Mouse (Mus musculus): Measurements from ENCODE around the gene Nup88. TPM values are rescaled to one million over a fixed set of nuclear protein-coding genes. Genes with fewer than 3 reads are reported as not detected.

Gene Nup88
- polyA plus RNA-seq, 1 experiment from 2014 or later = 148 TPM

DNA sequence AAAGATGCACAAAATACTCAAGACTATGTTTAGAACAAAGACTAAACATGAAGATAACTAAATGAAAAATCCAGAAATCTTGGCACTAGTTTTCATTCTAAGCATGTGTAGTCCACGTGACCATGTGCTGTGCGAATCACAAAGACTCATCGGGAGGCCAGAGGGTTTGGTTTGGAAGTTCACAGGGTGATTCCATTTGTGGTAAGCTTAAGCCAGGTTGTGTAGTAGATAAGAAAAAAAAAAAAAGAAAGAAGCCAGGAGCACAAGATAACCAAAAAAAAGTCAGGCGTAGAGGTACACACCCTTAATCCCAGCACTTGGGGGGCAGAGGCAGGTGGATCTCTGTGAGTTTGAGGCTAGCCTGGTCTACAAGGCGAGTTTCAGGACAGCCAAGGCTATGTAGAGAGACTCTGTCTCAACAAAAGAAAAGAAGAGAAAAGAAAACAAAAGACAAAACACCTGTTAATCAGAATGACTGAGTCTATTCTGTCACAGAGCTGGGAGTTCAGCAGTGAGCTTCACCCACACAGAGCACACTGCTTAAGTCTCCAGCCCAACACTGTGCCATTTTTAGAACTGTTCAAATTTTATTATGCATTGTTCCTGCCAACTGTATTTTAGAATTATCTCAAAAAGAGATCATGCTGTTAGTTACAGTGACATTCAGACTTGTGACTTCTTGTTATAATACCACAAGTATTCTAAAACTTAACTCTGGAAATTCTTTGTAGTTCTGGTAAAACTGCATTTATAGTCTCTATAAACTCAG is 8.8 kb downstream of the Nup88 start:
- H3K4me1 ChIP-seq = no peaks in the 10 kb centered on the region
- H3K4me3 ChIP-seq = no peak overlapping the region
- H3K27ac ChIP-seq (replicated peaks) = no peak overlapping the region
- H3K9ac ChIP-seq (replicated peaks) = no peak overlapping the region
- H3K4me2 ChIP-seq (replicated peaks) = no peak overlapping the region
- no peak for ATAC-seq (ENCODE audit: low FRiP score, low read depth)
- no peaks in the 10 kb centered on the region for H3K9me3 ChIP-seq
- 90% methylated on average over 5 of the region's 5 CpGs for WGBS
- H3K27me3 ChIP-seq = no peaks in the 10 kb centered on the region
- H3K36me3 ChIP-seq = peaks cover 91% of the 10 kb centered on the region

DNA sequence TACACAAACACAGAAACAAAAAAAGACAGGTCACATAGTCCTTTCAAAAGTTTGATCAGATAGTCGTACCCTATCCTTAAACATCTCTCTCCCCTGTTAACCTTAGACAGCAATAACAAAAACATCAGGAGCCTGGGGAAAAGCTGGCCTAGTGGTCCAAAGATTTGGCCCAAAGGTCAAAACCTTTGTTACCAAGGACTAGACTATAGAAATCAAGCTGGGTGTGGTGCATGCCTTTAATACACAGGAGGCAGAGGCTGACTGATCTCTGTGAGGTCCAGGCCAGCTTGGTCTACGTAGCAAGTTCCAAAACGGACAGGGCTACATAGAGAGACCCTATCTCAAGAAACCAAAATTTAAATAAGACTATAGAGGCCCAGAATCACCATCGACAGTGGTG is 15.1 kb downstream of the Nup88 start:
- 91% methylated on average over 4 of the region's 4 CpGs for WGBS
- Histone ChIP-seq H3K27ac (replicated peaks) (no peak overlapping the region), H3K4me2 (replicated peaks) (no peak overlapping the region), H3K4me3 (no peak overlapping the region), H3K9me3 (no peaks in the 10 kb centered on the region), H3K27me3 (no peaks in the 10 kb centered on the region), H3K4me1 (no peaks in the 10 kb centered on the region), H3K36me3 (peaks cover 91% of the 10 kb centered on the region), H3K9ac (replicated peaks) (no peak overlapping the region)
- ATAC-seq (ENCODE audit: low FRiP score, low read depth) = no peak

DNA sequence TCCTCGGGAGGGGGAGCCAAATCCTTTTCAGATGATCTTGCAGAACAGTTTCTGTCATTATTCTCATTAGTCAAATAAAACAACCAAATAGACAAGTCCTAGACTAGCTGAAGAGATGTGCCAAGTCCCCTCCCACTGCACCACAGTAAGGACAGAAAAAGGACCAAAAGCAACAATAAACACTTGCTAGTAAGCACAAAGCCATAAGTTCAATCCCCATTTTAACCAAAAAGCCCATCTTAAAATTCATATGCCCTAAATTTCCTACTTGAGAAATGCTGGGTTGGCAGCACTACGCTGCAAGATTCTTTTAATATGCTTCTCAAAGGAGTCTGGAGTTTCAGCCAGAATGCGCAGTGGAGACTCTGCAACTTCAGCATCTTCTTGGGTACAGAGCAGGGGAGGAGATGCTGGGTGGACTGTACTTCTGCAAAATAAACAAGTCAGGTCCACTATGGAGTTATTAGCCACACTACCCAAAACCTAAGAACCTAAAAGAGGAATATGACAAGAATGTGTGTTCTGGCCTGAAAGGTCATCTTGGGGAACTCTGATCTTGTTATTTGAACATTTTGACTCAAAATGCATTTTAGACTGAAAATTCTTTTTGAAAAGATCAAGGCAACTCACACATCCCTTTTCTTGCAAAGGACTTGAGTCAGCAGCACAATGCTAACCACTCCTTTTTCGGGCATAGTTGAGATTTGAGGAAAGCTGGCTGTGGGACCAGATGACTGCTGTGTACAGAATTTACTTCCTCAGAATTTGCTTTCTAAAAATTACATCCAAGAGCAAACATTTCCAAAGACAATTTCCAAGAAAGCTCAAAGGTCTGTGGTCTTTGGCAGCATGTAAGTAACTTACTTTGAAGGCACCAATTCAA is 24.6 kb downstream of the Nup88 start:
- 93% methylated on average over 4 of the region's 4 CpGs for WGBS
- ATAC-seq (ENCODE audit: low FRiP score, low read depth) = no peak

DNA sequence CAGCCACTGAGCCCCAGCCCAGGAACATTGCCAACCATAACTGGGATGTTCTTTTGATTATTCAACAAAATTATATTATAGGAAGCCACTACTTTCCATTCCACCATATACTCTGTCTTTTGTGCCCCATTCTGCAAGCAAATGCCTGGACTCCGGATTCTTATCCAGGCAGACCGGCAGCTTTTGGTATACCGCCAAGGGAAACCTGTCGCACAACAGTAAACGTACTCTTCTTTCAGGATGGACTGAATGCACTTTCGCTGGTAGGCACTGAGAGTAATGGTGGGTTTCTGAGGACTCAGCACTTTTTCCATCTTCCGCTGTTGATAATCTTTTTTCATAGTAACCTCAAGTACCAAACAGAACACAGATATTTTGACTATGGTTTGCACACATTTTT is 26.1 kb downstream of the Nup88 start:
- Histone ChIP-seq H3K4me3 (no peak overlapping the region), H3K27me3 (no peaks in the 10 kb centered on the region), H3K27ac (replicated peaks) (no peak overlapping the region), H3K9ac (replicated peaks) (no peak overlapping the region), H3K9me3 (no peaks in the 10 kb centered on the region), H3K4me2 (replicated peaks) (no peak overlapping the region), H3K4me1 (no peaks in the 10 kb centered on the region), H3K36me3 (peaks cover 85% of the 10 kb centered on the region)
- no peak for ATAC-seq (ENCODE audit: low FRiP score, low read depth)
- 97% methylated on average over 7 of the region's 7 CpGs for WGBS

More for the DNA sequence above, 24.6 kb downstream of the Nup88 start:
- Histone ChIP-seq H3K4me1 (no peaks in the 10 kb centered on the region), H3K27ac (replicated peaks) (no peak overlapping the region), H3K4me2 (replicated peaks) (no peak overlapping the region), H3K36me3 (peaks cover 91% of the 10 kb centered on the region), H3K9me3 (no peaks in the 10 kb centered on the region), H3K9ac (replicated peaks) (no peak overlapping the region), H3K4me3 (no peak overlapping the region), H3K27me3 (no peaks in the 10 kb centered on the region)

DNA sequence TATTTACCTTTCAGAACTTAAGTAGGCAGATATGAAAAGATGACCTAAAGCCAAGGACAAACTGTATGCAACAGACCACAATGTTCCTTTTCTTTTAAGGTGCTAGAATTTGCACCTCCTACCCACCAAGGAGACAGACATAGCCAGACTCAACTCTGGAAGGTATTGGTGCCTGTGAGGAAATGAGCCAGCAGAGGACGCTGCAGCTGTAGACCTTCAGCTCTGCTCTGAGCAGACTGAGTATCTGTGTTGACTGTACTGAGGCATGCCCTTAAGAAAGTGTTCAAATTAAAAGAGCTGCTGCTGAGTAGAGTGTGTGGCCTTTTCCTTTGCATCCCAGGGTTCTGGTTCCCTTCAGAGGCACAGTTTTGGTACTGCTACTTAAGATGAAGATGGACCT is 27.2 kb downstream of the Nup88 start:
- no peaks in the 10 kb centered on the region for H3K9me3 ChIP-seq
- no peaks in the 10 kb centered on the region for H3K27me3 ChIP-seq
- no peaks in the 10 kb centered on the region for H3K4me1 ChIP-seq
- no peak overlapping the region for H3K4me2 ChIP-seq (replicated peaks)
- H3K4me3 ChIP-seq = no peak overlapping the region
- H3K36me3 ChIP-seq = peaks cover 84% of the 10 kb centered on the region
- 76% methylated on average over 1 of the region's 1 CpGs for WGBS
- no peak overlapping the region for H3K27ac ChIP-seq (replicated peaks)
- no peak for ATAC-seq (ENCODE audit: low FRiP score, low read depth)
- H3K9ac ChIP-seq (replicated peaks) = no peak overlapping the region

DNA sequence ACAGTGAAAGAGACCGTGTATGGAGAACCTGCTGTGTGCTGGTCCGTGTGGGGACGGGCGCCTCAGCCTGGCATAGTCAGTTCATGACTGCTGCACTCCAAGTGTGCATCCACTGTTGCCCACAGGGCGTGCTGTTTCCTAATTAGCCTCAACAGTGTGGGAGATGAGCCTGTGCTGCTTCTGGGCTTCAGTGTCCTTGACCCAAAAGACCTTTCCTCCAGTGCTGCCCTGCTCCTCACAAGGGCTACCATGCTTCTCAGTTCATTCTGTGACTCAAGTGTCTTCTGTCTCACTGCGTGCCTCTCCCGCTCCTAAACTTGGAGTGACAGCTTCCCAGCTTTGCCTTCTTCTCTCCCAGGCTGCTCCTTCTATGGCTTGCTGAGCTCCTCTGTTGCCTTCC is 34.5 kb downstream of the Nup88 start:
- H3K4me3 ChIP-seq = no peak overlapping the region
- no peaks in the 10 kb centered on the region for H3K4me1 ChIP-seq
- no peaks in the 10 kb centered on the region for H3K27me3 ChIP-seq
- H3K9me3 ChIP-seq = no peaks in the 10 kb centered on the region
- no peak overlapping the region for H3K9ac ChIP-seq (replicated peaks)
- no peak for ATAC-seq (ENCODE audit: low FRiP score, low read depth)
- 95% methylated on average over 7 of the region's 7 CpGs for WGBS
- no peak overlapping the region for H3K4me2 ChIP-seq (replicated peaks)
- no peak overlapping the region for H3K27ac ChIP-seq (replicated peaks)
- peaks cover 69% of the 10 kb centered on the region for H3K36me3 ChIP-seq

DNA sequence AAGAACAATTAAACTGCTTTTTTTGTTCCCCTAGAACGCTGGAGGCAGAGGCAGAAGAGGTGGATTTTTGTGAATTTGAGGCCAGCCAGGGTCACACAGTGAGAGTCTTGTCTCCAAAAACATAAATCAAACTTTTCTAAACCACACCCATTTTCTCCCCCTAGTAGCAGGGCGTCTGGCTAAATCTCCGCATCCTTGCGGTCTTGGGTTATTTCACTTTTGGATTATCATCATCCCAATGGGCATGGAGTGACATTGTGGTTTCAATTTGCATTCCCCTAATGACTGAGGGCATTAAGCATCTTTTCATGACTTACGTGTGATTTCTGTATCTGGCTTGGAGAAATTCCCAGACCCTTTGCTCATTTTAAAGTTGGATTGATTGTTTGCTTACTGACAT is 38.3 kb downstream of the Nup88 start:
- no peaks in the 10 kb centered on the region for H3K4me1 ChIP-seq
- H3K4me2 ChIP-seq (replicated peaks) = no peak overlapping the region
- no peaks in the 10 kb centered on the region for H3K9me3 ChIP-seq
- H3K27me3 ChIP-seq = no peaks in the 10 kb centered on the region
- H3K36me3 ChIP-seq = peaks cover 57% of the 10 kb centered on the region
- H3K27ac ChIP-seq (replicated peaks) = no peak overlapping the region
- H3K4me3 ChIP-seq = no peak overlapping the region
- no peak overlapping the region for H3K9ac ChIP-seq (replicated peaks)
- ATAC-seq (ENCODE audit: low FRiP score, low read depth) = no peak
- WGBS = 86% methylated on average over 5 of the region's 5 CpGs

DNA sequence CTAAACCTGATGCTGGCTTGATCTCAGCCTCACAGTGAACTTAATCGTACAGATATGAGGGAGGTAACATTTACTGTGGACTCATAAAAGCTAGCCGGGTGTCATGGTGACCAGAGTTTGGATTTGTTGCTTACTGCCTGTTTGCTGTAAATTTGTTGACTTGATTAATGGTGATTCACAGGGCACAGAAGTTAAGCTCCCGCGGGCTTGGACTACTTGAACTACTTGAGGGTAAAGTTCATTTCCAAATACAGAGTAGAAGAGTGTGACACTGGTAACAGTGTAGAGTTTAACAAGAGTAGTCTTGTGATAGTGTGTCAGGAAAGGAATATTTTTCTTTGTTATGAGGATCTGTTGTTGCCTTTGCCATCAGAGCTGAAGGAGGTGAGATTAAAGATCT is 50.2 kb downstream of the Nup88 start:
- ATAC-seq (ENCODE audit: low FRiP score, low read depth) = no peak
- H3K9me3 ChIP-seq = no peaks in the 10 kb centered on the region
- no peak overlapping the region for H3K9ac ChIP-seq (replicated peaks)
- no peak overlapping the region for H3K27ac ChIP-seq (replicated peaks)
- H3K4me2 ChIP-seq (replicated peaks) = no peak overlapping the region
- WGBS = 94% methylated on average over 4 of the region's 4 CpGs
- no peak overlapping the region for H3K4me3 ChIP-seq
- no peaks in the 10 kb centered on the region for H3K4me1 ChIP-seq
- H3K27me3 ChIP-seq = no peaks in the 10 kb centered on the region
- H3K36me3 ChIP-seq = peaks cover 43% of the 10 kb centered on the region

DNA sequence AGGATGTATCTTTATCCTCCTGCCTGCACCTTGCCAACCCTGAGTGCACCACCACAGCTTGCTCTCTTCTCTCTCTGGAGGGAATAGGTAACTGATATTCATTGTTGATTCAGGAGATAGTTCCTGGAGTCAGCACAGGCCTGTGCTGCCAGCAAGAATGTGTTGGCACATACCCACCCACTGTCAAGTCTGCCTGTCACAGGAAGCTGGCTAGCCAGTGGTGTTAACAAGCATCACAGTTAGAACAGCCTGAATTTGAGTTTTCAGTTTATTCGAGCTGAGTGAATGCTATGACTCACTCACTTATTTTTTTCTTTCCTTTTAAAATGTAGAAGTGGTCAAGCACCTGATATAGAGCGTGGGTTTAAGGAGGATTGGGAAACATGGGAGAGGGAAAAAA is 51.9 kb downstream of the Nup88 start:
- WGBS = 92% methylated on average over 2 of the region's 2 CpGs
- H3K4me1 ChIP-seq = no peaks in the 10 kb centered on the region
- no peak for ATAC-seq (ENCODE audit: low FRiP score, low read depth)
- no peak overlapping the region for H3K9ac ChIP-seq (replicated peaks)
- H3K36me3 ChIP-seq = peaks cover 34% of the 10 kb centered on the region
- no peak overlapping the region for H3K4me2 ChIP-seq (replicated peaks)
- no peaks in the 10 kb centered on the region for H3K9me3 ChIP-seq
- no peak overlapping the region for H3K27ac ChIP-seq (replicated peaks)
- H3K27me3 ChIP-seq = no peaks in the 10 kb centered on the region
- H3K4me3 ChIP-seq = no peak overlapping the region

DNA sequence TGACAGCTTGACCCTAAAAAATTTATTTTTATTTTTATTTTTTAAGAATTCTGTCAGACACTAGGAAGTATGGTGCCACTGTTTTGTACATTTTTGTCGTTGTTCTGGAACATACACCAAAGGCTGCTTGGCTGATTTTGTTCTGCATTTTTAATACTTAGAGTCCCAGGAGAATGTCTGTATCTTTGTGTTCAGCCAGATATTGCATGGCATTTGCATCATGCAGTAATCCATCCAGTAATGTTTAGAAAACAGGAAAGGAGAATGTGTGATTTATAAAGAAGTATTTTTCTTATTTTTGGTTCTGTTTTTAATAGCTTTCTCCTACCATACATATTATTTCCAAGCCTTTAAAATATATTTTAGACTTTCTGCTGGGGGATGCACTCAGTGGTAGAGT is 57.9 kb downstream of the Nup88 start:
- no peak for ATAC-seq (ENCODE audit: low FRiP score, low read depth)
- H3K27me3 ChIP-seq = no peaks in the 10 kb centered on the region
- H3K9me3 ChIP-seq = no peaks in the 10 kb centered on the region
- no peak overlapping the region for H3K27ac ChIP-seq (replicated peaks)
- H3K4me1 ChIP-seq = no peaks in the 10 kb centered on the region
- no peak overlapping the region for H3K4me2 ChIP-seq (replicated peaks)
- H3K9ac ChIP-seq (replicated peaks) = no peak overlapping the region
- 98% methylated on average over 1 of the region's 1 CpGs for WGBS
- peaks cover 48% of the 10 kb centered on the region for H3K36me3 ChIP-seq
- no peak overlapping the region for H3K4me3 ChIP-seq

DNA sequence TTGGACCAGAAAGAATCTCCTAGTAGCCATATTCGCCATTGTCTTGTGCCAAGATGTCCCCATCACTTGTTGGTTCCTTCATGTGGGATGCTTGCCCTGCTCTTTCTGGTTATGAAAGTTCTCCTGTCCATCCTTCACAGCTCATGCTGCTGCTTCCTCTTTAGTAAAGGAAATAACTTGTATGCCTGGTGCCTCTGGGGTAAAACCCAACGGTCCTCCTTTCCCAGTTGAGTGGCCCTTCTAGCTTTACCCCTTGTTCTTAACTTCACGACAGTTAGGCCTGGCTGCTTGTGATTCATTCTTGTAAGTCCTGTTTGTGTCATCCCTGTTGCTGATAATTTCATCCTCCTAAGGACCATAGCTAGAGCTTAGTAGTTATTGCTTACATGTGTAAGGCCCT is 58.5 kb downstream of the Nup88 start:
- Histone ChIP-seq H3K36me3 (peaks cover 51% of the 10 kb centered on the region), H3K9ac (replicated peaks) (no peak overlapping the region), H3K27me3 (no peaks in the 10 kb centered on the region), H3K9me3 (no peaks in the 10 kb centered on the region), H3K4me1 (no peaks in the 10 kb centered on the region), H3K4me2 (replicated peaks) (no peak overlapping the region), H3K4me3 (no peak overlapping the region), H3K27ac (replicated peaks) (no peak overlapping the region)
- ATAC-seq (ENCODE audit: low FRiP score, low read depth) = no peak
- 93% methylated on average over 3 of the region's 3 CpGs for WGBS

DNA sequence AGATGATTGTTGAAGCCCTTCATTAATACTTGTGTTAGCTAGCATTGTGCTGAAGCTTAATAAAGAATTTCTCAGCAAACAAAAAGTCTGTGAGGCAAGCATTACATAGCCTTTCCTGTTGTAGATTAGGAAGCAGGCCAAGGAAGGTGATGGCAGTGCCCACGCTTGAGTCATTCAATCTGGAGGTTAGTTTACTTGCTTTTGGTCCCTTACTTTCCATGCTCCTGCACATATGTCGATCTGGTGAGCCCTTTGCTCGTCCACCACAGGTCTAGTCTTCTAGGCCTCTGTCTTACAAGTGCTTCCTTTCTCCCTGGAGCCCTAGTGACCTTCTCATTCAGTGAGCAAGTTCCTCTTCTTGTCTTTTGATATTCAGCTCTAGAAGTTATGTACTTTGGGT is 63.1 kb downstream of the Nup88 start:
- Histone ChIP-seq H3K4me2 (replicated peaks) (no peak overlapping the region), H3K27me3 (no peaks in the 10 kb centered on the region), H3K36me3 (peaks cover 54% of the 10 kb centered on the region), H3K4me1 (no peaks in the 10 kb centered on the region), H3K27ac (replicated peaks) (no peak overlapping the region), H3K9ac (replicated peaks) (no peak overlapping the region), H3K4me3 (no peak overlapping the region), H3K9me3 (no peaks in the 10 kb centered on the region)
- ATAC-seq (ENCODE audit: low FRiP score, low read depth) = no peak
- 92% methylated on average over 3 of the region's 3 CpGs for WGBS
